Mouse (Mus musculus) kidney, postnatal 0 days (tissue): ENCODE results near the gene Gpc5. TPM values are rescaled to one million over a fixed set of nuclear protein-coding genes. Genes with fewer than 3 reads are reported as not detected.

Experiments
- ATAC-seq: fragments of 200-750 bp; cut with Nextera tagmentation; replicated peaks from 2 replicates; pipeline ENCODE4 v1.8.0; 2017; ENCODE audit warnings: low read depth, moderate number of reproducible peaks, moderate TSS enrichment, moderate library complexity; ENCODE audit not compliant: low FRiP score
- DNase-seq: peaks from one replicate; pipeline ENCODE4 v3.0.0-alpha.2; 2016; ENCODE audit warnings: low spot score
- H3K27ac ChIP-seq: fragments of 300-500 bp; sonication (generic); 2 replicates; pipeline ENCODE4 v1.5.1; 2014; ENCODE audit warnings: mild to moderate bottlenecking
- H3K27me3 ChIP-seq: fragments of 300-500 bp; sonication (generic); 2 replicates; pipeline ENCODE4 v1.6.1; 2014; ENCODE audit warnings: low read length, mixed read lengths; ENCODE audit not compliant: insufficient read depth
- H3K36me3 ChIP-seq: fragments of 300-500 bp; sonication (generic); 2 replicates; pipeline ENCODE4 v1.6.1; 2014; ENCODE audit warnings: low read length, mixed read lengths; ENCODE audit not compliant: insufficient read depth
- H3K4me1 ChIP-seq: fragments of 300-500 bp; sonication (generic); replicated peaks from 2 replicates; pipeline ENCODE4 v1.6.1; 2014; ENCODE audit warnings: antibody characterized with exemption, low read length, mixed read lengths; ENCODE audit not compliant: insufficient read depth
- H3K4me2 ChIP-seq: fragments of 300-500 bp; sonication (generic); 2 replicates; pipeline ENCODE4 v1.6.1; 2014; ENCODE audit warnings: mild to moderate bottlenecking, low read length, moderate library complexity, mixed read lengths
- H3K4me3 ChIP-seq: fragments of 300-500 bp; sonication (generic); replicated peaks from 2 replicates; pipeline ENCODE4 v1.5.1; 2014; ENCODE audit warnings: low read depth, low read length
- H3K9ac ChIP-seq: fragments of 300-500 bp; sonication (generic); 2 replicates; pipeline ENCODE4 v1.6.1; 2014; ENCODE audit warnings: low read depth, low read length
- H3K9me3 ChIP-seq: fragments of 300-500 bp; sonication (generic); replicated peaks from 2 replicates; pipeline ENCODE4 v1.6.1; 2016; ENCODE audit warnings: low read length, inconsistent platforms, mixed read lengths
- CTCF ChIP-seq: IDR thresholded peaks from 2 replicates; pipeline ENCODE4 v1.5.1; 2016; ENCODE audit warnings: antibody characterized with exemption, low read depth, mild to moderate bottlenecking, moderate library complexity
- WGBS: fragments of 180-500 bp; shearing (Covaris S2); extraction: QIAGEN DNeasy Blood & Tissue Kit; methylation state at CpG from one replicate; pipeline ENCODE4 v1.1.7; 2014; 5-methylcytosine and 5-hydroxymethylcytosine counted together
- microRNA counts: library from miRNA; unstranded; fragments of <30 nt; microRNA quantifications from one replicate; lab custom pipeline; 2015
- microRNA-seq: library from miRNA; unstranded; fragments of <30 nt; microRNA quantifications from one replicate; pipeline ENCODE4, GENCODE M21; 2016
- polyA plus RNA-seq: library from polyadenylated mRNA; unstranded; fragments of >200 nt; fragmentation: Nextera tagmentation; extraction: Ambion mirVana; gene quantifications from 2 replicates; pipeline ENCODE4 v1.2.1, GENCODE M21; 2015

Gpc5 gene
- polyA plus RNA-seq, 1 experiment from 2014 or later: 18.5 TPM

- no peak overlapping the region for H3K9ac ChIP-seq
- ATAC-seq (no peak), DNase-seq (no peak)
- no peaks in the 10 kb centered on the region for H3K4me1 ChIP-seq
- no peaks in the 10 kb centered on the region for H3K36me3 ChIP-seq
- 80% methylated on average over 9 of the region's 9 CpGs for WGBS
- no peaks in the 10 kb centered on the region for H3K27me3 ChIP-seq
- H3K4me2 ChIP-seq: no peak overlapping the region
- H3K4me3 ChIP-seq: no peak overlapping the region
- no peak overlapping the region for H3K27ac ChIP-seq
- H3K9me3 ChIP-seq: no peaks in the 10 kb centered on the region
- TF ChIP-seq CTCF: no peak
Measured at GRCm38 (mm10) chr14:116558141-116558800, 1466.3 kb downstream of the Gpc5 start.

- Histone ChIP-seq H3K4me1 (no peaks in the 10 kb centered on the region), H3K4me3 (no peak overlapping the region), H3K4me2 (no peak overlapping the region), H3K27me3 (no peaks in the 10 kb centered on the region), H3K9ac (no peak overlapping the region), H3K9me3 (no peaks in the 10 kb centered on the region), H3K36me3 (no peaks in the 10 kb centered on the region), H3K27ac (no peak overlapping the region)
- ATAC-seq (peak; percentile 72; the same call in 1 of the 2 replicates), DNase-seq (peak; percentile 68)
- WGBS: 28% methylated on average over 1 of the region's 1 CpGs
- TF ChIP-seq CTCF: peak; percentile 87
Measured at GRCm38 (mm10) chr14:116559990-116560389, 1468.0 kb downstream of the Gpc5 start.

MicroRNAs within 50 kb of the gene (microRNA counts, 519-probe panel; counts per million panel counts)
- microRNA mmu-miR-18a (lab: Ali Mortazavi, UCI) (330 counts per million, percentile 68 among the panel's probes with 10 or more counts), microRNA mmu-miR-19a (lab: Ali Mortazavi, UCI) (6,818 counts per million, percentile 93 among the panel's probes with 10 or more counts), microRNA mmu-miR-19b (lab: Ali Mortazavi, UCI) (6,988 counts per million, percentile 94 among the panel's probes with 10 or more counts), microRNA mmu-miR-20a+mmu-miR-20b (lab: Ali Mortazavi, UCI) (7,920 counts per million, percentile 98 among the panel's probes with 10 or more counts), microRNA mmu-miR-92a (lab: Ali Mortazavi, UCI) (330 counts per million, percentile 68 among the panel's probes with 10 or more counts)

Small RNAs within 50 kb of the gene (microRNA-seq; reads per million reads assigned to microRNA genes)
- gene Mir17: 23,644 reads per million, percentile 96 among the genes with 10 or more reads in this experiment
- gene Mir18: 3,091 reads per million, percentile 88 among the genes with 10 or more reads in this experiment
- 42.5 reads per million, percentile 42 among the genes with 10 or more reads in this experiment for gene Mir19a
- gene Mir19b-1: 14.6 reads per million, percentile 29 among the genes with 10 or more reads in this experiment
- gene Mir20a: 11,246 reads per million, percentile 95 among the genes with 10 or more reads in this experiment
- gene Mir92-1: 1,917 reads per million, percentile 83 among the genes with 10 or more reads in this experiment
